Mouse (Mus musculus) retina, postnatal 1 day (tissue): ENCODE measurements around the gene Wsb1.

Experiments
- DNase-seq: peaks from one replicate; pipeline ENCODE4 v3.0.0-alpha.2; 2012

Gene Wsb1

GRCm38 (mm10) chr11:79209882-79210471, 44.5 kb downstream of the Wsb1 start:
- DNase-seq: no peak

DNA sequence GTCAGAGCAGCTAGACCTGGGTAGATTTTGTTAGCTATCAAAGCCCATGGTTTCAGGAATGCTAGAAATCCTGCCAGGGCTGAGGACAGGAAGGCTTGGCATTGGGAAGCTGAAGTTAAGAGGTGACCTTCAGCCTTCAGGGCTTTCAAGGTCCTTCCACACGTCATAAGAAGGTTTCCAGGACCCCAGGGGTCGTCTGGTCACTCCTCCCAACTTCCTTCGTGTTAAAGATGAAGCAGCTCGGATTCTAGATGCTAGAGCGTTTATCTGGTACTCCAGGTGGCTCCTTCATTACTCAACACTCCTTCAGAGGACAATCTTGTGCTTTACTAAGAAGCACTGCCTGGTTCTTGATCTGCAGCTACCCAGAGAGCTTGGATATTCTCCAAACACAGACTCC, 45.4 kb downstream of the Wsb1 start:
- no peak for DNase-seq

GRCm38 (mm10) chr11:79208462-79208861, 46.0 kb downstream of the Wsb1 start:
- DNase-seq: no peak

DNA sequence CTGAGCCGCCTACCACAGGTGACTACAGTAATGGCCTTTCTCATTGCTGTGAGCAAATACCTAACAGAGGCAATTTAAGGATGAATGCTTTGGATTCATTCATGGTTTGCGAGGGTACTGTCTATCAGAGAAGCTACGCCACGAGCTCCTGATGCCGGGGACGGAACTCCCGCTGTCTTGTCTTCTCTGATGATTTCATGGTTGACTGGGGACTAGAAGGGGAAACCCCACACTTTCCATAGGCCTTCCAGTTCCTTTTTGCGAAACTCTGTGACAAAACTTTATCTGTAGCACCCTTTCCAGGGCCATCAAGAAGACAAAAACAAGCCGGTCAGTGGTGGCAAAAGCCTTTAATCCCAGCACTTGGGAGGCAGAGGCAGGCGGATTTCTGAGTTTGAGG, 46.8 kb downstream of the Wsb1 start:
- DNase-seq: peak; percentile 39

- no peak for DNase-seq
Measured at GRCm38 (mm10) chr11:79204444-79204843, 50.0 kb downstream of the Wsb1 start.

GRCm38 (mm10) chr11:79200502-79200901, 54.0 kb downstream of the Wsb1 start:
- DNase-seq: peak; percentile 32

GRCm38 (mm10) chr11:79198562-79198961, 55.9 kb downstream of the Wsb1 start:
- DNase-seq: no peak

GRCm38 (mm10) chr11:79197846-79198235, 56.6 kb downstream of the Wsb1 start:
- no peak for DNase-seq

GRCm38 (mm10) chr11:79196876-79197845, 57.3 kb downstream of the Wsb1 start:
- peak; percentile 71 for DNase-seq

- DNase-seq: no peak
Measured at GRCm38 (mm10) chr11:79196196-79196869, 58.1 kb downstream of the Wsb1 start.

DNA sequence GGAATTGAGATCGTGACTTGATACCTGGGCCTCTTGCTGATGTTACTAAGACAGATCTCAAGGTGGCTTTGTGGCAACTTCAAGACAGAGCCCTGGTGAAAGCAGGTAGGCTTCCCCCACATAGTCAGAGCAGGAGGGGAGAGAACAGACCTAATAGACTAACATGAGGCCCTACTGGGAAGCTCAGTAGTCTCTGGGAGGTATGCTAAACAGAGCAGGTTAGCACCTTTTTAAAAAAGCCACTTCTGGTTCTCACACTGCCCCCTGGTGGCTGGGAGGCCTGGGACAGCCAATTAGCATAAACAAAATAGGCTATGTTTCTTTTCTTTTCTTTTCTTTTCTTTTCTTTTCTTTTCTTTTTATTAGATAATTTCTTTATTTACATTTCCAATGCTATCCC, 62.3 kb downstream of the Wsb1 start:
- peak; percentile 36 for DNase-seq

GRCm38 (mm10) chr11:79191214-79191613, 63.3 kb downstream of the Wsb1 start:
- DNase-seq: no peak

GRCm38 (mm10) chr11:79190257-79190656, 64.2 kb downstream of the Wsb1 start:
- no peak for DNase-seq
